Mouse (Mus musculus): ENCODE results near the gene Taf1.

The Taf1 gene

GRCm38 (mm10) chrX:101532347-101533221 lies at the start of gene Taf1:
Taf1 (plus strand) TSS chrX:101532734.
- DNase-seq (ENCODE audit: low spot score) = peak; percentile 95

GRCm38 (mm10) chrX:101486487-101487152 lies 45.9 kb upstream of the Taf1 start:
- peak; percentile 68 for DNase-seq (ENCODE audit: low spot score)

GRCm38 (mm10) chrX:101504636-101505035 lies 27.9 kb upstream of the Taf1 start:
- DNase-seq (ENCODE audit: low spot score) = peak; percentile 39

- DNase-seq (ENCODE audit: low spot score) = peak; percentile 58
Observed at GRCm38 (mm10) chrX:101515710-101516109, 16.8 kb upstream of the Taf1 start.

GRCm38 (mm10) chrX:101518006-101518405 lies 14.5 kb upstream of the Taf1 start:
- no peak for DNase-seq (ENCODE audit: low spot score)

GRCm38 (mm10) chrX:101522027-101522426 lies 10.5 kb upstream of the Taf1 start:
- DNase-seq (ENCODE audit: low spot score) = no peak

GRCm38 (mm10) chrX:101527356-101527755 lies 5.2 kb upstream of the Taf1 start:
- DNase-seq (ENCODE audit: low spot score) = peak; percentile 1

GRCm38 (mm10) chrX:101585455-101585854 lies 52.9 kb downstream of the Taf1 start:
- DNase-seq (ENCODE audit: low spot score) = no peak

GRCm38 (mm10) chrX:101616183-101616582 lies 83.6 kb downstream of the Taf1 start:
- DNase-seq (ENCODE audit: low spot score) = no peak

GRCm38 (mm10) chrX:101617889-101618288 lies 85.4 kb downstream of the Taf1 start:
- DNase-seq (ENCODE audit: low spot score) = no peak

GRCm38 (mm10) chrX:101620317-101620716 lies 87.8 kb downstream of the Taf1 start:
- DNase-seq (ENCODE audit: low spot score) = no peak

- DNase-seq (ENCODE audit: low spot score) = no peak
Observed at GRCm38 (mm10) chrX:101622539-101622938, 90.0 kb downstream of the Taf1 start.

GRCm38 (mm10) chrX:101636821-101637525 lies 104.4 kb downstream of the Taf1 start:
- no peak for DNase-seq (ENCODE audit: low spot score)

- DNase-seq (ENCODE audit: low spot score) = no peak
Observed at GRCm38 (mm10) chrX:101638856-101639255, 106.3 kb downstream of the Taf1 start.

- no peak for DNase-seq (ENCODE audit: low spot score)
Observed at GRCm38 (mm10) chrX:101639306-101639705, 106.8 kb downstream of the Taf1 start.

GRCm38 (mm10) chrX:101639741-101640166 lies 107.2 kb downstream of the Taf1 start, which contains the start of gene Ogt:
Ogt (plus strand) TSS chrX:101640060.
- peak; percentile 94 for DNase-seq (ENCODE audit: low spot score)

- peak; percentile 28 for DNase-seq (ENCODE audit: low spot score)
Observed at GRCm38 (mm10) chrX:101640194-101641160, 107.9 kb downstream of the Taf1 start.

- peak; percentile 48 for DNase-seq (ENCODE audit: low spot score)
Observed at GRCm38 (mm10) chrX:101641161-101641530, 108.6 kb downstream of the Taf1 start.

GRCm38 (mm10) chrX:101642091-101642490 lies 109.6 kb downstream of the Taf1 start:
- no peak for DNase-seq (ENCODE audit: low spot score)

- no peak for DNase-seq (ENCODE audit: low spot score)
Observed at GRCm38 (mm10) chrX:101645286-101645685, 112.8 kb downstream of the Taf1 start.

- DNase-seq (ENCODE audit: low spot score) = no peak
Observed at GRCm38 (mm10) chrX:101646621-101647020, 114.1 kb downstream of the Taf1 start.
